Mouse (Mus musculus) brain, embryonic 14.5 days (tissue): ENCODE results near the gene Cct8l1.

Experiments
- CTCF ChIP-seq: fragments of 200-500 bp; IDR thresholded peaks from 2 replicates; pipeline ENCODE4 v1.5.1; 2012; ENCODE audit warnings: inconsistent platforms, mild to moderate bottlenecking, moderate library complexity, borderline replicate concordance; ENCODE audit not compliant: insufficient read depth, insufficient read length; ENCODE audit errors: extremely low read depth
- POLR2A ChIP-seq: fragments of 200-500 bp; IDR thresholded peaks from 2 replicates; pipeline ENCODE4 v1.6.1; 2012; ENCODE audit warnings: mild to moderate bottlenecking, inconsistent platforms, borderline replicate concordance; ENCODE audit not compliant: poor library complexity, insufficient read depth, insufficient read length, severe bottlenecking; ENCODE audit errors: extremely low read depth

DNA sequence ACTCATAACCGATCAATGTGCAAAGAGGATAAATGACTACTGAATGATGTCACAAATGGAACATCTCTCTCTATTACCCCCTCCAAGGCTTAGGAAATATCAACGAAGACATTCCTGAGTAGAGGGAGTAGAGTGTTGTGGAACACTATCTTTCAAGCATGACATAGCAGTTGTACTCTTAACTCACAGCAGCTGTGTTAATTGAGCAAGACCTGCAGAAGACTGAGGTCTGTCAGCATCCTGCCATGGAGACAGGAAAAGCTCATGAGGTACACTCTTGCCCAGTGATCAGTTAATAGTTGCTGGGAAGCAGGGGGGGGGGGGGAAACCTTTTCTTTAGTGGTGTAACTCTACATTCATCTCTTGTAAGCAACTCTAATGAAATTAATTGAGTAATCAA is 40.1 kb upstream of the Cct8l1 start:
- TF ChIP-seq CTCF (no peak), POLR2A (no peak)
